Mouse (Mus musculus) heart, adult 2 months (tissue): Measurements from ENCODE around the gene Pard3. TPM values are rescaled to one million over a fixed set of nuclear protein-coding genes. Genes with fewer than 3 reads are reported as not detected.
A peak's percentile ranks its signal among the peaks of the same experiment; 100 is the strongest.

Experiments
- DNase-seq, 2 experiments: peaks; one replicate each; pipeline ENCODE4 v3.0.0; 2021
- H3K27ac ChIP-seq: fragments of 200-600 bp; 2 replicates; pipeline ENCODE4 v1.8.1; 2022
- H3K27me3 ChIP-seq: fragments of 200-500 bp; 2 replicates; pipeline ENCODE4 v1.6.1; 2012; ENCODE audit warnings: mild to moderate bottlenecking, low read length, inconsistent platforms, mixed read lengths; ENCODE audit not compliant: control insufficient read depth, insufficient read depth
- H3K36me3 ChIP-seq: fragments of 200-500 bp; 2 replicates; pipeline ENCODE4 v1.6.1; 2012; ENCODE audit warnings: low read length, inconsistent platforms; ENCODE audit not compliant: control insufficient read depth, insufficient read depth
- H3K4me1 ChIP-seq: fragments of 200-500 bp; 2 replicates; pipeline ENCODE4 v1.6.1; 2011; ENCODE audit warnings: low read length; ENCODE audit not compliant: control insufficient read depth, insufficient read depth
- H3K4me3 ChIP-seq: fragments of 200-600 bp; 2 replicates; pipeline ENCODE4 v1.8.1; 2022
- H3K79me2 ChIP-seq: fragments of 200-500 bp; replicated peaks from 2 replicates; pipeline ENCODE4 v1.6.1; 2012; ENCODE audit warnings: mild to moderate bottlenecking, inconsistent platforms, low read length, moderate library complexity, mixed read lengths; ENCODE audit not compliant: control insufficient read depth, insufficient read depth
- H3K9ac ChIP-seq: fragments of 200-500 bp; 2 replicates; pipeline ENCODE4 v1.6.1; 2012; ENCODE audit warnings: low read depth, mild to moderate bottlenecking, control low read depth, inconsistent platforms, low read length, mixed read lengths
- CTCF ChIP-seq: fragments of 200-600 bp; IDR thresholded peaks from 2 replicates; pipeline ENCODE4 v1.8.1; 2022; ENCODE audit warnings: antibody characterized with exemption, mild to moderate bottlenecking, moderate library complexity
- EP300 ChIP-seq: fragments of 200-500 bp; IDR thresholded peaks from 2 replicates; pipeline ENCODE4 v1.6.1; 2011; ENCODE audit warnings: low read depth, low read length, control low read depth; ENCODE audit not compliant: insufficient read depth
- POLR2A ChIP-seq: fragments of 200-500 bp; IDR thresholded peaks from 2 replicates; pipeline ENCODE4 v1.6.1; 2011; ENCODE audit warnings: mild to moderate bottlenecking, low read depth, low read length, control low read depth; ENCODE audit not compliant: insufficient read depth
- WGBS: fragments of 180-500 bp; shearing (Covaris S2); methylation state at CpG from one replicate; pipeline ENCODE4 v1.1.7; 2018; 5-methylcytosine and 5-hydroxymethylcytosine counted together
- intact Hi-C: fragments of 180-260 bp; cut with DNase I; formaldehyde crosslinking; loops from one replicate; pipeline ENCODE4 v1.15.1; 2025
- polyA plus RNA-seq: library from polyadenylated mRNA; depleted of rRNA; stranded (reverse); fragments of >200 nt; gene quantifications from 2 replicates; pipeline ENCODE4 v1.2.3, GENCODE M21; 2012
- total RNA-seq, 2 experiments: library from RNA; stranded (reverse); gene quantifications; 2 replicates each; pipeline ENCODE4 v1.2.3; 2021

Pard3 gene
- total and polyA plus RNA-seq, 3 experiments = 23.7 to 32.9 (median 30.1) TPM

DNA sequence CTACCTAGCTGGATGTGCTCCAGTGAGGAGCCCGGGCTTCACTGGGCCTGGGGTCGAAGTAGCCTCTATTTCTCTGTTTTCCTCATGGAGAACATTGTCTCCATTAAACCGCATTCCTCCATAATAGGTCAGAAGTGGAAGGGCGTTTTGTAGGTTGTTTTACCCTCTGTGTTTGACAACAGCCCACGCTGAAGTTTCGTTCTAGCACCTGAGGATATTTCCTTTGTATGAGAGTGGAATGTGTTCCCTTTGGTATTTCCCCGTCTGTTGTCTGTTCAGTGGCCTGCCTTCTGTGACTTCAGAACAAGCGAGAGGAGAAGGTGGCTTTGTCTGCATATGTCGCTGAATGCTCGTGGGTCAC lies 1.4 kb downstream of the Pard3 start:
- Histone ChIP-seq H3K27me3 (no peaks in the 10 kb centered on the region), H3K27ac (peak overlapping the region; percentile 91), H3K4me1 (peaks cover 5% of the 10 kb centered on the region), H3K79me2 (no peaks in the 10 kb centered on the region), H3K9ac (peak overlapping the region; percentile 97), H3K36me3 (peaks cover 2% of the 10 kb centered on the region; the same call in 1 of the 2 replicates), H3K4me3 (peak overlapping the region; percentile 92)
- DNase-seq = no peak
- TF ChIP-seq CTCF (no peak), POLR2A (no peak), EP300 (no peak)
- WGBS = 21% methylated on average over 10 of the region's 10 CpGs
- intact Hi-C loops = loop anchor here (2.0 kb wide), 1 partner anchor 74 kb away; no protein-coding TSS in a partner anchor

DNA sequence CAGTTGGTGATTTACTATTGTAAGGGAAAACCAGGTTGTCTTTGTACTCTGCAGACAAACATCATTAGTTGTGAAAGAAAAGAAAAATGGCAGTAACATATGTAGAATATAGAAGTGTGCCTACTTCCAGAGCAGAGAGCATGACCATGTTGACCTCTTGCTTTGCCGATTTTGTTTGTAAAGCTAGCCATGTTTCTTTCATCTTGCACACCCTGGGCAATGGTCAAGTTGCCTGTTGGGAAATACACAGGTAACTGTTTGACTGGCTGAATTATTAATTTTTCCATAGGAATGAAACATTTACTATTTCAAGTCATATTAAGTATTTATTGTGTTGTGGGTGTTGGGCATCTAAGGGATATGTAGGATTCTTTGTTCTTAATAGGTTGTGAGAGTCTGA lies 2.1 kb downstream of the Pard3 start:
- 80% methylated on average over 1 of the region's 1 CpGs for WGBS
- DNase-seq = no peak
- no peaks in the 10 kb centered on the region for H3K79me2 ChIP-seq
- H3K4me3 ChIP-seq = no peak overlapping the region
- H3K36me3 ChIP-seq = peaks cover 2% of the 10 kb centered on the region; the same call in 1 of the 2 replicates
- H3K9ac ChIP-seq = no peak overlapping the region
- intact Hi-C loops = loop anchor here (2.0 kb wide), 1 partner anchor 73 kb away; no protein-coding TSS in a partner anchor
- no peak for TF ChIP-seq EP300
- no peak for TF ChIP-seq POLR2A
- TF ChIP-seq CTCF = no peak
- H3K27ac ChIP-seq = no peak overlapping the region
- no peaks in the 10 kb centered on the region for H3K27me3 ChIP-seq
- H3K4me1 ChIP-seq = peaks cover 5% of the 10 kb centered on the region

DNA sequence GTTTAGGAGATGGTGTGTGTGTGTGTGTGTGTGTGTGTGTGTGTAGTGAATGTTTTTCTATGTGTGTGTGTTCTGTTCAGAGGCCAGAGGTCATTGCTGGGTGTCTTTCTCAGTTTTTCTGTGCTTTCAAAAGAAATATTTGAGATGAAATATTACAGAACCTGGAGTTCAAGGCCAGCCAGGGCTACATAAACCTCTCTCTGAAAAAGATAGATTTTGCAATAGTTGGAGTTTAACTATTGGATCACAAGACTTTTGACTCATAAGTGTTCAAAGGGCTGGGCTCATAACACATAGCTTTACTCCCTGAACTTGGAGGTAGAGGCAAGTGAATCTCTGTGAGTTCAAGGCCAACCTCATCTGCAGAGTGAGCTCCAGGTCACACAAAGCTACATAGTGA lies 2.8 kb downstream of the Pard3 start:
- Histone ChIP-seq H3K9ac (no peak overlapping the region), H3K27ac (no peak overlapping the region), H3K4me1 (peaks cover 5% of the 10 kb centered on the region), H3K27me3 (no peaks in the 10 kb centered on the region), H3K79me2 (no peaks in the 10 kb centered on the region), H3K4me3 (no peak overlapping the region), H3K36me3 (peaks cover 2% of the 10 kb centered on the region; the same call in 1 of the 2 replicates)
- DNase-seq = no peak
- intact Hi-C loops = no loop called here
- TF ChIP-seq EP300 = no peak
- no peak for TF ChIP-seq POLR2A
- no peak for TF ChIP-seq CTCF

DNA sequence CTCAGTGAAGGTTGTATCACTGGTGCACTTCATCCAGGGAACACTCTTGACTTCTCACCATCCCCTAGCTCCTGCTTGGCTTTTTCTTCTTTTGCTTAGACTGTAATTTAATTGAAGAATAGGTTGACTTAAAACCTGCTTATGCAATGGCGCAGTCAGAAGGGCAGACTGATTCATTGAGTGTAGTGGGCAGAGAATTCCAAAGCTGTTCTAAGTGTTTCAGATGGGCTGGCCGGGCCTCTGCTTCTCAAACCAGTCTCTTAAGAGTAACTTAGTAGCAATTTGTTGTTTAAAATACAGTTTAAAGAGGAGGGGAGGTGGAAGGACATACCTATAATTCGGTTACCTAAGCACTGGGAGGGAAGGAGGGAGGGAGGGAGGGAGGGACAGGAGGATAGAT lies 5.0 kb downstream of the Pard3 start:
- no peaks in the 10 kb centered on the region for H3K27me3 ChIP-seq
- peaks cover 2% of the 10 kb centered on the region; the same call in 1 of the 2 replicates for H3K36me3 ChIP-seq
- H3K27ac ChIP-seq = no peak overlapping the region
- peaks cover 6% of the 10 kb centered on the region for H3K4me1 ChIP-seq
- no peak for TF ChIP-seq EP300
- no peak for TF ChIP-seq POLR2A
- no peaks in the 10 kb centered on the region for H3K79me2 ChIP-seq
- WGBS = 83% methylated on average over 3 of the region's 3 CpGs
- intact Hi-C loops = no loop called here
- H3K4me3 ChIP-seq = no peak overlapping the region
- no peak overlapping the region for H3K9ac ChIP-seq
- DNase-seq = no peak

DNA sequence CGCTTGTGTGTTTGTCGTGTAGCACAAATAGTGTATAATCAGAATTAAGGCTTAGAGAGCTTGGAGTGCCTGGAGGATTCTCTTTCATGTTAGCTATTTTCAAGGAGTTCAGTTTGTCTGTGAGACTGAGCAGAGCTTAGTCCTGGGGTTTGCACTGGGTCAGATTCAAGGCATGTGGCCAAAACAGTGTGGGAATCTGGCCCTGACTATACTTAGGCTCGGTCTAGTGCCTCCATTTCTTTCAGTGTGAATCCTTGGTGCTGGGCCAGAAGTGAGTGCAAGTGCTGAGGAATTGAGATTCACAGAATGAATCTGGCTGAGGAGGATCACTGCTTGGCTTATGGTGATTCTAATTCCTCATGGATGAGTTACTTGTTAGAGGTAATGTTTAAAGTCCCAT lies 6.5 kb downstream of the Pard3 start:
- H3K79me2 ChIP-seq = no peaks in the 10 kb centered on the region
- no peak overlapping the region for H3K9ac ChIP-seq
- peaks cover 6% of the 10 kb centered on the region for H3K4me1 ChIP-seq
- no peaks in the 10 kb centered on the region for H3K27me3 ChIP-seq
- WGBS = 52% methylated on average over 3 of the region's 3 CpGs
- DNase-seq = peak; percentile 50 to 63
- intact Hi-C loops = no loop called here
- TF ChIP-seq POLR2A (no peak), EP300 (no peak), CTCF (no peak)
- no peak overlapping the region for H3K4me3 ChIP-seq
- H3K36me3 ChIP-seq = peaks cover 2% of the 10 kb centered on the region; the same call in 1 of the 2 replicates
- no peak overlapping the region for H3K27ac ChIP-seq

DNA sequence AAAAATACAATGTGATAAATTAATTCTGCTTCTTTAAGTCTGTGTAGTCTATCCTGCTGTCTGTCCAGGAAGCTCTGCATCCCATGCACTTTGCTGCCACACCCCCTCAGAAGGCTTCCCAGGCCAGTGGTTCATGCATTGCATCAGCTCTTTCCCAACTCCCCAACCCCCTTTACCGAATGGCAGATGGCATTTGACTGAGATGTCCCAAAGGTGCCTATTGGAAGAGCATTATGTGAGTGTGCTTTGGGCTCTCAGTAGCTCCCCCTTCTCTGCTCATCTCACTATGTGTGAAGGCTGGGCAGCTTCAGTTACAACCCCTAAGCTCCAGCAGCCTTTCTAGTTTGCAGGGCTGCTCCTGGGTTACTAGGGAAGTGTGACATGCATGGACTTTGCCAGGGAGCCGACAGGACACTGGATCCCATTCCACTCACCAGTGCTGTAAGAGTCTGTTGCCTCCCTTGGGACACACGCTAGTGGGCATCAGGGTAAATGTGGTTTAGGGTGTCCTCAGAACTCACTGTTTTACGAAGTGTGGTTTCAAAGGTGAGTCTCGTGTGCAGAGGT lies 9.4 kb downstream of the Pard3 start:
- Histone ChIP-seq H3K27me3 (no peaks in the 10 kb centered on the region), H3K9ac (no peak overlapping the region), H3K36me3 (no peaks in the 10 kb centered on the region), H3K79me2 (no peaks in the 10 kb centered on the region), H3K4me3 (no peak overlapping the region), H3K27ac (no peak overlapping the region), H3K4me1 (peaks cover 6% of the 10 kb centered on the region)
- TF ChIP-seq CTCF = no peak
- TF ChIP-seq EP300 = no peak
- no peak for TF ChIP-seq POLR2A
- DNase-seq = no peak
- 59% methylated on average over 5 of the region's 5 CpGs for WGBS
- intact Hi-C loops = no loop called here
